Mouse (Mus musculus) cerebellum, adult 2 months (tissue): ENCODE results near the gene Smarce1.

ENCODE experiments used
- CTCF ChIP-seq: fragments of 200-500 bp; IDR thresholded peaks from 2 replicates; pipeline ENCODE4 v1.5.1; 2011; ENCODE audit warnings: low read depth, mild to moderate bottlenecking, control low read depth, low read length, moderate library complexity, borderline replicate concordance; ENCODE audit not compliant: insufficient read depth
- POLR2A ChIP-seq: fragments of 200-500 bp; IDR thresholded peaks from 2 replicates; pipeline ENCODE4 v1.6.1; 2011; ENCODE audit warnings: low read length, control low read depth, borderline replicate concordance; ENCODE audit not compliant: insufficient read depth

GRCm38 (mm10) chr11:99252671-99253070, 21.9 kb upstream of the Smarce1 start:
- TF ChIP-seq CTCF (no peak), POLR2A (no peak)
